Mouse (Mus musculus) thymus, postnatal 10 days (tissue): ENCODE results near the gene Dbil5.
A peak's percentile ranks its signal among the peaks of the same experiment; 100 is the strongest.
"Not testable (repeated sequence)": the region's sequence is repeated elsewhere in the genome, so short reads cannot be mapped to it uniquely, and the experiment has no call there.

Experiments
- DNase-seq, 2 experiments: peaks; one replicate each; pipeline ENCODE4 v3.0.0; 2021; ENCODE audit warnings: low spot score in 2 of 2

Dbil5 gene

GRCm38 (mm10) chr11:76217390-76217800 is at the start of gene Dbil5, which contains the start of gene Gemin4:
TSS of gene Dbil5 (plus strand) at chr11:76217608.
TSS of gene Gemin4 (minus strand) at chr11:76217664.
- DNase-seq, result peak; percentile 95 to 99

- DNase-seq, result no peak
Observed at GRCm38 (mm10) chr11:76168976-76169375, 48.4 kb upstream of the Dbil5 start.

- no peak for DNase-seq
Observed at GRCm38 (mm10) chr11:76170207-76170606, 47.2 kb upstream of the Dbil5 start.

GRCm38 (mm10) chr11:76178726-76179494 is 38.5 kb upstream of the Dbil5 start:
- no peak for DNase-seq

- DNase-seq, result peak; percentile 74 to 77
Observed at GRCm38 (mm10) chr11:76179495-76180145, 37.8 kb upstream of the Dbil5 start, which contains the start of the genes Vps53 and Fam57a. TSS of gene Vps53 (minus strand) at chr11:76179647. TSS of gene Fam57a (plus strand) at chr11:76179671.

GRCm38 (mm10) chr11:76180146-76180540 is 37.3 kb upstream of the Dbil5 start:
- no peak for DNase-seq

- DNase-seq, result no peak
Observed at GRCm38 (mm10) chr11:76183745-76184144, 33.7 kb upstream of the Dbil5 start.

- no peak for DNase-seq
Observed at GRCm38 (mm10) chr11:76186908-76187307, 30.5 kb upstream of the Dbil5 start.

GRCm38 (mm10) chr11:76196275-76196976 is 21.0 kb upstream of the Dbil5 start:
- no peak for DNase-seq

- no peak for DNase-seq
Observed at GRCm38 (mm10) chr11:76196977-76197469, 20.4 kb upstream of the Dbil5 start.

GRCm38 (mm10) chr11:76201761-76202674 is 15.4 kb upstream of the Dbil5 start:
- peak in 1 of 2 experiments; percentile 14 for DNase-seq

- no peak for DNase-seq
Observed at GRCm38 (mm10) chr11:76206793-76207192, 10.6 kb upstream of the Dbil5 start.

GRCm38 (mm10) chr11:76210228-76210985 is 7.0 kb upstream of the Dbil5 start:
- no peak for DNase-seq

GRCm38 (mm10) chr11:76211595-76211994 is 5.8 kb upstream of the Dbil5 start:
- DNase-seq, result not testable (repeated sequence)

- DNase-seq, result no peak
Observed at GRCm38 (mm10) chr11:76213841-76214240, 3.6 kb upstream of the Dbil5 start.

GRCm38 (mm10) chr11:76215011-76215410 is 2.4 kb upstream of the Dbil5 start:
- DNase-seq, result no peak

- no peak for DNase-seq
Observed at GRCm38 (mm10) chr11:76216049-76216540, 1.3 kb upstream of the Dbil5 start.

GRCm38 (mm10) chr11:76216681-76217389 is 573 bp upstream of the Dbil5 start:
- DNase-seq, result no peak

- no peak for DNase-seq
Observed at GRCm38 (mm10) chr11:76224631-76225030, 7.2 kb downstream of the Dbil5 start.
